Mouse (Mus musculus) liver, adult 2 months (tissue): ENCODE measurements around the gene Peli1.

Source experiments
- CTCF ChIP-seq: fragments of 200-500 bp; IDR thresholded peaks from 2 replicates; pipeline ENCODE4 v1.5.1; 2011; ENCODE audit warnings: low read depth, low read length, control low read depth
- POLR2A ChIP-seq: fragments of 200-500 bp; IDR thresholded peaks from 2 replicates; pipeline ENCODE4 v1.6.1; 2011; ENCODE audit warnings: low read length, control low read depth; ENCODE audit not compliant: insufficient read depth; ENCODE audit errors: extremely low read depth

GRCm38 (mm10) chr11:21100704-21101103 lies 9.6 kb downstream of the Peli1 start:
- TF ChIP-seq CTCF (no peak), POLR2A (no peak)
